ENCODE assay signal across 12 mouse cellular contexts in the genomic region with DNA sequence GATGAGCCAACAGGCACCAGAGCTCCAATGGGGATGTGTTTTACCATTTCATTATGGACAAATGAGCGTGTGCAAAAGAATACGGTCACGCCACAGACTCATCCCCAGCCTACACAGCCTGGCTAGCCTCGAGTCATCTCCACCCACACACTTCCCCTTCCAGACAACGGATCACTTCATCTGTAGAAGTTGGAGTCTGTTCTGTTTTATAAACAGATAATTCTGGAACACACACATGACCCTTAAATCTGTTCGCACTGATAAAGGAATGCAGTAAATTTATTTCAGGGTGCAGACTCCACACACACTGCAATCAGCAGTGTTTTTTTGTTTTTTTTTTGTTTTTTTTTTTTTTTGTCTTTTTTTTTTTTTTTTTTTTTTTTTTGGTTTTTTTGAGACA. TPM values are rescaled to one million over a fixed set of nuclear protein-coding genes. Genes with fewer than 3 reads are reported as not detected.
DNase-seq lines count a peak whose midpoint lies in the region; ATAC-seq and TF ChIP-seq lines count a peak whose summit lies in the region.
"Had no signal": no experiment of that assay in that cellular context is flagged by ENCODE, and none has a peak within 500 bp of the region (broad histone marks: within the 10 kb centered on the region; RNA-seq: fewer than 3 reads in every experiment).

No protein-coding gene starts in this region.

- H3K4me2 ChIP-seq in lung, embryonic 16.5 days (ENCODE audit: low read depth, low read length): no peak overlapping the region
- peak overlapping the region; percentile 62 for H3K4me2 ChIP-seq in liver, embryonic 14.5 days (ENCODE audit: low read depth)
- H3K4me2 ChIP-seq in stomach, embryonic 15.5 days: no peak overlapping the region
- H3K4me2 ChIP-seq: embryonic facial prominence, embryonic 15.5 days; midbrain, embryonic 15.5 days had no signal

- no peak for DNase-seq in lung, adult 18-20 months
- DNase-seq in brain, adult 2 months (ENCODE audit: low read depth, low spot score): peak; percentile 50
- peak; percentile 72 to 82 (median 74) for DNase-seq in liver, embryonic 14.5 days (ENCODE audit: low read depth in 3 of 3, low spot score in 3 of 3)
- DNase-seq in layer of hippocampus, adult 18-20 months (ENCODE audit: low spot score in 2 of 2): no peak
- DNase-seq in layer of hippocampus, postnatal 36 days: no peak
- DNase-seq: gastrocnemius, postnatal 36 days; kidney, adult 11 months; thymus, postnatal 4 days had no signal

- ATAC-seq in lung, embryonic 16.5 days (ENCODE audit: low read depth): peak; percentile 50
- ATAC-seq in liver, embryonic 14.5 days (ENCODE audit: insufficient read depth): peak; percentile 92
- ATAC-seq in stomach, embryonic 15.5 days (ENCODE audit: insufficient read depth, low FRiP score, low read depth): peak; percentile 72; the same call in 1 of the 2 replicates
- ATAC-seq: midbrain, embryonic 15.5 days had no signal

- H3K4me3 ChIP-seq in lung, embryonic 16.5 days (ENCODE audit: low read length): no peak overlapping the region
- no peak overlapping the region for H3K4me3 ChIP-seq in liver, embryonic 14.5 days (ENCODE audit: insufficient read depth in 1 of 2, low read depth in 2 of 2, low read length in 2 of 2)
- H3K4me3 ChIP-seq in stomach, embryonic 15.5 days (replicated peaks): no peak overlapping the region
- H3K4me3 ChIP-seq: embryonic facial prominence, embryonic 15.5 days; midbrain, embryonic 15.5 days had no signal

- H3K4me1 ChIP-seq in lung, embryonic 16.5 days (replicated peaks; ENCODE audit: control insufficient read depth, insufficient read depth, low read length): peaks cover 14% of the 10 kb centered on the region
- H3K4me1 ChIP-seq in liver, embryonic 14.5 days (replicated peaks; ENCODE audit: control insufficient read depth in 2 of 2, insufficient read depth in 2 of 2, low read length in 1 of 2): peaks cover 23 to 33% of the 10 kb centered on the region in 2 experiments
- no peaks in the 10 kb centered on the region for H3K4me1 ChIP-seq in stomach, embryonic 15.5 days
- H3K4me1 ChIP-seq: midbrain, embryonic 15.5 days had no signal

- H3K9me3 ChIP-seq in lung, embryonic 16.5 days (ENCODE audit: control insufficient read depth, low read length): no peaks in the 10 kb centered on the region
- no peaks in the 10 kb centered on the region for H3K9me3 ChIP-seq in liver, embryonic 14.5 days (ENCODE audit: control insufficient read depth, low read length)
- H3K9me3 ChIP-seq in stomach, embryonic 15.5 days: no peaks in the 10 kb centered on the region
- H3K9me3 ChIP-seq: embryonic facial prominence, embryonic 15.5 days; midbrain, embryonic 15.5 days had no signal

- no peak for TF ChIP-seq CTCF in liver, embryonic 14.5 days (IDR thresholded peaks at IDR 0.05; ENCODE audit: low read depth)

- 36% methylated on average over 6 of the region's 6 CpGs for WGBS in lung, embryonic 16.5 days
- WGBS in liver, embryonic 14.5 days (ENCODE audit: insufficient replicate concordance): 7% methylated on average over 6 of the region's 6 CpGs
- WGBS in stomach, embryonic 15.5 days: 47% methylated on average over 6 of the region's 6 CpGs

- no peak overlapping the region for H3K27ac ChIP-seq in lung, embryonic 16.5 days (ENCODE audit: low read length)
- peak overlapping the region; percentile 80 for H3K27ac ChIP-seq in liver, embryonic 14.5 days
- H3K27ac ChIP-seq in stomach, embryonic 15.5 days: no peak overlapping the region
- H3K27ac ChIP-seq: embryonic facial prominence, embryonic 15.5 days; midbrain, embryonic 15.5 days had no signal

- H3K27me3 ChIP-seq in lung, embryonic 16.5 days (ENCODE audit: control insufficient read depth, insufficient read depth, low read depth, low read length): no peaks in the 10 kb centered on the region
- H3K27me3 ChIP-seq in liver, embryonic 14.5 days (ENCODE audit: control insufficient read depth, insufficient read depth, low read length): no peaks in the 10 kb centered on the region
- H3K27me3 ChIP-seq in stomach, embryonic 15.5 days (replicated peaks): 0 out of 2 replicates have a peak, but pooled peaks cover 9% of the 10 kb centered on the region
- H3K27me3 ChIP-seq: embryonic facial prominence, embryonic 15.5 days; midbrain, embryonic 15.5 days had no signal

- H3K36me3 ChIP-seq in lung, embryonic 16.5 days (ENCODE audit: control insufficient read depth, insufficient read depth, low read length): no peaks in the 10 kb centered on the region
- H3K36me3 ChIP-seq in liver, embryonic 14.5 days (replicated peaks; ENCODE audit: control insufficient read depth, insufficient read depth, low read depth): no peaks in the 10 kb centered on the region
- H3K36me3 ChIP-seq in stomach, embryonic 15.5 days: no peaks in the 10 kb centered on the region
- H3K36me3 ChIP-seq: embryonic facial prominence, embryonic 15.5 days; midbrain, embryonic 15.5 days had no signal

- no peak overlapping the region for H3K9ac ChIP-seq in lung, embryonic 16.5 days (ENCODE audit: low read length)
- H3K9ac ChIP-seq in liver, embryonic 14.5 days (replicated peaks): peak overlapping the region; percentile 44; the same call in 1 of the 2 replicates
- H3K9ac ChIP-seq in stomach, embryonic 15.5 days: no peak overlapping the region
- H3K9ac ChIP-seq: embryonic facial prominence, embryonic 15.5 days; midbrain, embryonic 15.5 days had no signal

- TF ChIP-seq EP300 in liver, embryonic 14.5 days (IDR thresholded peaks at IDR 0.05; ENCODE audit: low read depth): peak; percentile 93

RNA-seq across cellular contexts. Expression of gene Adcy7, which starts 7.5 kb away (rescaled TPM):
- polyA plus RNA-seq in lung, embryonic 16.5 days (2015; fragmentation: Nextera tagmentation; extraction: Ambion mirVana): 13.4 and 15.0 TPM in 2 replicates
- 21.3 and 24.7 TPM in 2 replicates for polyA plus RNA-seq in liver, embryonic 14.5 days (2012; rRNA removed)
- polyA plus RNA-seq in liver, embryonic 14.5 days (2014; fragmentation: Nextera tagmentation; extraction: Ambion mirVana): 20.0 and 24.7 TPM in 2 replicates
- polyA plus RNA-seq in stomach, embryonic 15.5 days (2015; fragmentation: Nextera tagmentation; extraction: Ambion mirVana): 6.3 and 7.4 TPM in 2 replicates
- 1 to 10 TPM; 2.2 to 3.3 TPM for total RNA-seq in layer of hippocampus, adult 18-20 months (2021)
- 1 to 10 TPM; 1.9 to 3.0 TPM for total RNA-seq in layer of hippocampus, postnatal 36 days (2021)

Comparison
In these comparisons a context has a peak if more than half of its experiments do, and no peak if none do; other contexts are left out.
1. DNase-seq: peak in brain, adult 2 months (single experiment) and liver, embryonic 14.5 days (3 of 3); none in lung, adult 18-20 months (0 of 2), layer of hippocampus, adult 18-20 months (0 of 2) and layer of hippocampus, postnatal 36 days (0 of 2).
2. Peak in every context shown above with its lines, with median percentiles within 50 percentile points of each other: ATAC-seq.